Mouse (Mus musculus): ENCODE measurements at regions not wholly inside any gene's neighbourhood (a gene's known extent, or its start where the extent isn't known, plus 50 kb on each side); places are given as distances from the start of the nearest gene placed in this dataset.

DNA sequence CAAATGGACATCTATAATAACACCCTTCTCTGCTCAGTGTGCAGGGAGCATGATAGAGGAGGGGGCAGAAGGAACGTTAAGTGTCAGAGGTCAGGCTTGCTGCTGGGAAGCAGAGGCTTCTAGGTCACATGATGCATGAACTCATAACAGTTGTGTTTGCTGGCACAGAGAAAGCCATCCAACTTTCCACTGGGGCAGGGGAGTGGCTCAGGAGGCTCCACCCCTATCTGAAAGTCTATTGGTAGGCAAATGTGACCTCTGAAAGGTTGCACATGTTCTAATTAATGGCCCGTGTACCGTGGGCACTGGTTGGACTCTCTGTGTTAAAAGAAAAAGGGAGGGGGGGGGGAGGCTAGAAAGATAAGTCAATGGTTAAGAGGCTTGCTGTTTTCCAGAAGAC, 224.6 kb downstream of the Slc16a7 start:
- DNase-seq (ENCODE audit: low read depth, low spot score) = peak; percentile 76

DNA sequence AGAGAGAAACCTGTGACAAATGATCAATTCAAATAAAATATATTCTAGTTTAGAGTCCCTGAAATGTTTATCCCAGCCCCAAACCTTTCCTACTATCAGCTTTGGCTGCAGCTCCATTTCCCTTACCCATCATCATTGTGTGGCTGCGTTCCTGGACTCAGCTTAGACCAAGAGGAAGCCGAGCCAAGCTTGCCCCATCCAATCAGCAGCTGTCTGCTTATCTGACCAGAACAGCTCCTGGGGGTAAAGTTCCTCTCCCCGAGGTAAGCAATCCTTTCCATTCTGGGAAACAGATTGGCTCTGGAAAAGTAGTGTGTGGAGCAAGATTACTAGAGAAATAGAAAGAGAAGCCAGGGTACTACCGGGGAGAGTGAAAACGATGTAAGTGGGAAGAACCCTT, 228.2 kb downstream of the Slc16a7 start:
- DNase-seq (ENCODE audit: low read depth, low spot score) = no peak

GRCm38 (mm10) chr10:125148753-125149152, 240.5 kb downstream of the Slc16a7 start:
- no peak for DNase-seq (ENCODE audit: low read depth, low spot score)

- DNase-seq (ENCODE audit: low read depth, low spot score) = no peak
These were observed 242.0 kb downstream of the Slc16a7 start for GRCm38 (mm10) chr10:125147239-125147782.

DNA sequence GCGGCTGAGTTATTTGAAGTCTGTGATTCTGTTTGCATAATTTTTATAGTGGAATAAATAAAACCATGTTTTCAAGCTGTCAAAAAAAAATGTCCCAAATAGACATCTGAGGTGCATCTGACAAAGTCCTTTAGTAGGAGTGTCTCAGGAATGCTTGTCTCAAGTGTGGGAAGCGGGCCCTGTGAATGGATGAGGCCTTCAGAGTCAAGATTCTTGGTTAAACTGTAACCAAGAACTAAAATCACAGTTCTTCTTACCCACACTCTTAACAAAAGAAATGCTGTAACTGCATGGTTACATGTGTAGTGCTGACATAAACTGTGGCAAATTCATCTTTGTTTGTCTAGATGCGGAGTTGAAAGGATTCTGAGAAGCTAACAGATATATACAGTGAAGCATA, 242.9 kb downstream of the Slc16a7 start:
- DNase-seq (ENCODE audit: low read depth, low spot score) = no peak

DNA sequence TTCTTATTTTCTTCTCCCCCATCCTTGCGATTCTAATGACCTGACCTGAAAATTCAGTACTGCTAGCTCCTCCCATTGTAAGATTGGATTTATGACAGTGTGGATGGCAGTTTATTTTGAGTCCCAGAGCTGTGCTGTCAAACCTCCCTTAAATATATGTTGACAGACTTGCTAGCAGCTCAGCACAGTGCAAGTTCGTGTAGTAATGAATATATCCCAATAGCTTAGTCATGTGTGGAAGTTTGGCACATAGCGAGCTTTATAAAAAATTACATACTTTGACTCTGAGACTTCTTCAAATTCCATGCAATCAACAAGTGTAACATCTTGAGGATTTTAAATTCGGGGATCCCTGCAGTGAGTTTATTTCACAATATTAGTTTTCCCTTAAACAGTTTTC, 243.5 kb downstream of the Slc16a7 start:
- DNase-seq (ENCODE audit: low read depth, low spot score) = no peak

DNA sequence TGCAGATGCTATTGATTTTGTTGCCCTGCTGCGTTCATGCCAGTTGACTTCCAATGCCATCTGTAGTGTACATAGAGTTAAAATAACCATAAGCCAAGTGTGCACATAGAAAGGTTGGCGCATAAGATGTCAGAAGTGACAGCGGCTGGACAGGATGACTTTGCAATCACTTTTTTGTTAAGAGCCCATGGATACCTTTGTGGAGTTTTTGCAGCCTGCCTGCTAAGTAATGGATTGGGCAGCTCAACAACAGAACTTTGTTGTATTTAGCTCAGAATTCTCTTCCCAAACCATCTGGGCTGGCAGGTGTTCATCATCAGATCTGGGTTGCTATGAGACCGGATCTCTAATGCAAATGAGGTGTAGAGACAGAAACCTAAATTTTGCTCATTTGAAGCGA, 267.5 kb downstream of the Slc16a7 start:
- no peak for DNase-seq (ENCODE audit: low read depth, low spot score)

DNA sequence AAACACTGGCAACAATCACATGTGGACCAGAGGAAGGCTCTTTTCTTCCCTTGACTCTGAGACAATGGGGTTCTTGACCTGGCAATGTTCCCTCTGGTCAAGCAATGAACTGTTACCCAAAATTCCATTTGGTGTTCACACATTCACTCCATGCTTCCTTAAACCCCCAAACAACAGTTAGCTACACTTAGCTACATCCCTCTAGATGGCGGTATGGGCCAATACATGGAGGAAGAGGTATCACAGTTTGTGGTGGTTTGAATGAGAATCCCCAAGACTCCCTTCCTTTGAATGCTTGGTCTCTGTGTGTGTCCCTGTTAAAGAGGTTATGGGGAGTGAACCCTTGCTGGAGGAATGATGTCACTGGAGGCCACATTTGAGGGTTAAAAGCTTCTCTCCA, 274.9 kb downstream of the Slc16a7 start:
- DNase-seq (ENCODE audit: low read depth, low spot score) = peak; percentile 58

- no peak for DNase-seq (ENCODE audit: low read depth, low spot score)
These were observed 280.3 kb downstream of the Slc16a7 start for GRCm38 (mm10) chr10:125108986-125109385.

GRCm38 (mm10) chr10:125084975-125085374, 304.3 kb downstream of the Slc16a7 start:
- DNase-seq (ENCODE audit: low read depth, low spot score) = no peak

DNA sequence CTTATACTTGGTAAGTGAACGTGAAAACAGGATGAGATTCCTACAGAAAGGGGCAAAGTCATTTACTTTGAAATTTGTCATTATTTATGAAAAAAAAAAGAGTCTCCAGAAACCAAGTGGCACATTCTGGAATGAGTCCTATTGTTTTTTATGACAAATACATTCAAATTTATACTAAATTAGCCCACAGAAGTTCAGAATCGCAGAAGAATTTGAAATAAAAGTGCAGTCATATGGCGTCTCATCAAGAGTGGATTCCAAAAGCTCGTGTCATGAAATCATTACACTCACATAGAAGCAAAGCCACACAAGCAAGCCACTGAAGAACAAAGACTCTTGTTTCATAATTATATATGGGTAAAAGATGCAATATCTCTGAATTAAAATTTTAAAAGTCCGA, 316.9 kb downstream of the Slc16a7 start:
- DNase-seq (ENCODE audit: low read depth, low spot score) = no peak

GRCm38 (mm10) chr10:125070246-125070645, 319.0 kb downstream of the Slc16a7 start:
- DNase-seq (ENCODE audit: low read depth, low spot score) = no peak

GRCm38 (mm10) chr10:125039290-125039689, 350.0 kb downstream of the Slc16a7 start:
- DNase-seq (ENCODE audit: low read depth, low spot score) = no peak

GRCm38 (mm10) chr10:125035631-125036030, 353.6 kb downstream of the Slc16a7 start:
- DNase-seq (ENCODE audit: low read depth, low spot score) = no peak

DNA sequence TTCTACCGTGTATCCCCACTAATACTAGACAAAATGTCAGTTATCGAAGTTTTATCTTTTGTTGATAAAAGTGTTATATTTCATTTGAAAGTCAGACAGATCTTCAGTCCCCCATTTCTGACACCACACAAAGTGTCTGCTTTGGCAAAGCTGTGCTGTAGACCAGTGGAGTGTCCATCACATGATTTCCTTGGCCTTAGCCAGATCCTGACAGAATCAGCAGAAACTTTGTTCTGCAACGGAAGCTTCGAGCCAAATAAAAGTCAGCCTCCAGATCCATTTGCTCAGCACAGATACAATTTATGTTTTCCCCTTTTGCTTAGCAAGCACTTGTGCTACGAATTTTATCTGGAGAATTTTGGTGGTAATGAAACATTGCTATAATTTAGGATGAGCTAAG, 360.9 kb downstream of the Slc16a7 start:
- no peak for DNase-seq (ENCODE audit: low read depth, low spot score)

DNA sequence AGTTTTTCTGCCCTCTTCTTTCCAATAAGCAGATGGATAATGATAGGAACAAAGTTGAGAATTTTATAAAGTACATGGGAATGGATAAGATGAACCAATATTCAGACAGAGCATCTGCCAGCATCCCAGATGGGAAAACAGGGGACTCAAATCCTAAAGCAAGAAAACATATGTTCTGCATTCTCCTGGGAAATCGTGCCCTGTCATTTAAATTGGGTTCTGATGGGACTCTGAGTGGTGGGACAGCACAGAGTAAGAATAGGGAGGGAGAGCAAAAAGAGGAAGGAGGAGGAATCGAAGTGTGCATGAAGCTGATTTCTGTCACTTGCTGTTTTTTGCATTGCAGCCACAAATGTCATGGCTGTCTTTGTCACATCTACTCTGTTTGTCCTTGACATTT, 362.4 kb downstream of the Slc16a7 start:
- DNase-seq (ENCODE audit: low read depth, low spot score) = no peak
